Mouse (Mus musculus): Measurements from ENCODE around the gene Cacna1i. TPM values are rescaled to one million over a fixed set of nuclear protein-coding genes. Genes with fewer than 3 reads are reported as not detected.

Cacna1i gene
- total and polyA plus RNA-seq, 2 experiments from 2014 or later: 0.58 to 11.1 TPM

GRCm38 (mm10) chr15:80399451-80399850 lies 112.4 kb downstream of the Cacna1i start:
- Histone ChIP-seq H3K36me3 (ENCODE audit: insufficient read depth) (no peaks in the 10 kb centered on the region; the same call in 1 of the 2 replicates), H3K4me1 (ENCODE audit: insufficient read depth) (no peaks in the 10 kb centered on the region), H3K9ac (no peak overlapping the region), H3K4me2 (ENCODE audit: low read depth) (no peak overlapping the region), H3K4me3 (ENCODE audit: low read depth, low read length) (no peak overlapping the region), H3K27ac (ENCODE audit: low read depth, low read length) (no peak overlapping the region), H3K27me3 (ENCODE audit: insufficient read depth, low read length) (no peaks in the 10 kb centered on the region), H3K9me3 (ENCODE audit: low read length) (no peaks in the 10 kb centered on the region)
- no peak for DNase-seq
- TF ChIP-seq CTCF (IDR thresholded peaks at IDR 0.05; ENCODE audit: low read depth): no peak
- ATAC-seq: no peak
- 67% methylated on average over 1 of the region's 1 CpGs for WGBS

GRCm38 (mm10) chr15:80401387-80401898 lies 114.4 kb downstream of the Cacna1i start:
- ATAC-seq: peak; percentile 77
- Histone ChIP-seq H3K4me2 (ENCODE audit: low read depth) (no peak overlapping the region), H3K27me3 (ENCODE audit: insufficient read depth, low read length) (no peaks in the 10 kb centered on the region), H3K36me3 (ENCODE audit: insufficient read depth) (no peaks in the 10 kb centered on the region), H3K4me1 (ENCODE audit: insufficient read depth) (no peaks in the 10 kb centered on the region), H3K4me3 (ENCODE audit: low read depth, low read length) (no peak overlapping the region), H3K9me3 (ENCODE audit: low read length) (no peaks in the 10 kb centered on the region), H3K27ac (ENCODE audit: low read depth, low read length) (no peak overlapping the region), H3K9ac (no peak overlapping the region)
- TF ChIP-seq CTCF (IDR thresholded peaks at IDR 0.05; ENCODE audit: low read depth): no peak
- peak; percentile 44 for DNase-seq
- 21% methylated on average over 2 of the region's 2 CpGs for WGBS

- Histone ChIP-seq H3K36me3 (ENCODE audit: insufficient read depth) (no peaks in the 10 kb centered on the region), H3K4me1 (ENCODE audit: insufficient read depth) (no peaks in the 10 kb centered on the region), H3K9me3 (ENCODE audit: low read length) (no peaks in the 10 kb centered on the region), H3K9ac (no peak overlapping the region), H3K4me2 (ENCODE audit: low read depth) (no peak overlapping the region), H3K27me3 (ENCODE audit: insufficient read depth, low read length) (no peaks in the 10 kb centered on the region), H3K4me3 (ENCODE audit: low read depth, low read length) (no peak overlapping the region), H3K27ac (ENCODE audit: low read depth, low read length) (no peak overlapping the region)
- no peak for TF ChIP-seq CTCF (IDR thresholded peaks at IDR 0.05; ENCODE audit: low read depth)
- 0 out of 2 replicates have a peak, but pooled peaks have one; percentile 8 for ATAC-seq
- WGBS: 28% methylated on average over 8 of the region's 8 CpGs
- DNase-seq: no peak
Measured at GRCm38 (mm10) chr15:80401980-80402379, 114.9 kb downstream of the Cacna1i start.

- Histone ChIP-seq H3K4me2 (ENCODE audit: low read depth) (no peak overlapping the region), H3K4me3 (ENCODE audit: low read depth, low read length) (no peak overlapping the region), H3K27ac (ENCODE audit: low read depth, low read length) (no peak overlapping the region), H3K9ac (no peak overlapping the region), H3K4me1 (ENCODE audit: insufficient read depth) (no peaks in the 10 kb centered on the region), H3K9me3 (ENCODE audit: low read length) (no peaks in the 10 kb centered on the region), H3K36me3 (ENCODE audit: insufficient read depth) (no peaks in the 10 kb centered on the region), H3K27me3 (ENCODE audit: insufficient read depth, low read length) (no peaks in the 10 kb centered on the region)
- ATAC-seq: no peak
- 26% methylated on average over 1 of the region's 1 CpGs for WGBS
- no peak for DNase-seq
- no peak for TF ChIP-seq CTCF (IDR thresholded peaks at IDR 0.05; ENCODE audit: low read depth)
Measured at GRCm38 (mm10) chr15:80407873-80408272, 120.8 kb downstream of the Cacna1i start.

GRCm38 (mm10) chr15:80410661-80411060 lies 123.6 kb downstream of the Cacna1i start:
- no peaks in the 10 kb centered on the region for H3K9me3 ChIP-seq (ENCODE audit: low read length)
- H3K4me1 ChIP-seq (ENCODE audit: insufficient read depth): no peaks in the 10 kb centered on the region
- WGBS: 82% methylated on average over 7 of the region's 7 CpGs
- no peak overlapping the region for H3K4me2 ChIP-seq (ENCODE audit: low read depth)
- no peaks in the 10 kb centered on the region for H3K27me3 ChIP-seq (ENCODE audit: insufficient read depth, low read length)
- no peak overlapping the region for H3K9ac ChIP-seq
- TF ChIP-seq CTCF (IDR thresholded peaks at IDR 0.05; ENCODE audit: low read depth): no peak
- H3K4me3 ChIP-seq (ENCODE audit: low read depth, low read length): no peak overlapping the region
- DNase-seq (no peak), ATAC-seq (no peak)
- H3K36me3 ChIP-seq (ENCODE audit: insufficient read depth): no peaks in the 10 kb centered on the region
- no peak overlapping the region for H3K27ac ChIP-seq (ENCODE audit: low read depth, low read length)

GRCm38 (mm10) chr15:80413070-80413469 lies 126.0 kb downstream of the Cacna1i start:
- DNase-seq (no peak), ATAC-seq (no peak)
- WGBS: 76% methylated on average over 4 of the region's 4 CpGs

GRCm38 (mm10) chr15:80413988-80414721 lies 127.1 kb downstream of the Cacna1i start:
- Histone ChIP-seq H3K4me1 (ENCODE audit: insufficient read depth) (no peaks in the 10 kb centered on the region), H3K27ac (ENCODE audit: low read depth, low read length) (no peak overlapping the region), H3K36me3 (ENCODE audit: insufficient read depth) (no peaks in the 10 kb centered on the region), H3K27me3 (ENCODE audit: insufficient read depth, low read length) (no peaks in the 10 kb centered on the region), H3K9ac (no peak overlapping the region), H3K9me3 (ENCODE audit: low read length) (no peaks in the 10 kb centered on the region), H3K4me3 (ENCODE audit: low read depth, low read length) (no peak overlapping the region), H3K4me2 (ENCODE audit: low read depth) (no peak overlapping the region)
- WGBS: 77% methylated on average over 17 of the region's 17 CpGs
- no peak for DNase-seq
- no peak for TF ChIP-seq CTCF (IDR thresholded peaks at IDR 0.05; ENCODE audit: low read depth)
- no peak for ATAC-seq

More at GRCm38 (mm10) chr15:80413070-80413469, 126.0 kb downstream of the Cacna1i start:
- Histone ChIP-seq H3K9ac (no peak overlapping the region), H3K27ac (ENCODE audit: low read depth, low read length) (no peak overlapping the region), H3K4me3 (ENCODE audit: low read depth, low read length) (no peak overlapping the region), H3K36me3 (ENCODE audit: insufficient read depth) (no peaks in the 10 kb centered on the region), H3K9me3 (ENCODE audit: low read length) (no peaks in the 10 kb centered on the region), H3K4me1 (ENCODE audit: insufficient read depth) (no peaks in the 10 kb centered on the region), H3K4me2 (ENCODE audit: low read depth) (no peak overlapping the region), H3K27me3 (ENCODE audit: insufficient read depth, low read length) (no peaks in the 10 kb centered on the region)
- TF ChIP-seq CTCF (IDR thresholded peaks at IDR 0.05; ENCODE audit: low read depth): no peak

All from forebrain, postnatal 0 days (tissue).